Mouse (Mus musculus) CH12.LX (cell line): ENCODE data around the gene Pik3r6. TPM values are rescaled to one million over a fixed set of nuclear protein-coding genes. Genes with fewer than 3 reads are reported as not detected.
A peak's percentile ranks its signal among the peaks of the same experiment; 100 is the strongest.

Source experiments
- DNase-seq: peaks from one replicate; pipeline ENCODE4 v3.0.0-alpha.2; 2013; ENCODE audit errors: extremely low read depth
- H3K27ac ChIP-seq: 2 replicates; pipeline ENCODE4 v1.5.1; 2012; ENCODE audit warnings: low read depth, mild to moderate bottlenecking, control low read depth, moderate library complexity; ENCODE audit not compliant: insufficient read depth
- H3K27me3 ChIP-seq: replicated peaks from 2 replicates; pipeline ENCODE3; 2012; ENCODE audit warnings: inconsistent platforms
- H3K36me3 ChIP-seq, 2 experiments: replicated peaks in 1 of 2; 2 replicates each; pipeline versions ENCODE3 to v1.6.1; 2012; ENCODE audit warnings: inconsistent platforms in 1 of 2, low read length in 1 of 2, mild to moderate bottlenecking in 1 of 2, mixed read lengths in 1 of 2, moderate library complexity in 1 of 2; ENCODE audit not compliant: control insufficient read depth in 1 of 2, insufficient read depth in 1 of 2
- H3K4me1 ChIP-seq, 2 experiments: 2 replicates each; pipeline ENCODE4 v1.6.1; 2012; ENCODE audit warnings: inconsistent platforms in 1 of 2, moderate library complexity in 1 of 2; ENCODE audit not compliant: insufficient read depth in 2 of 2, control insufficient read depth in 1 of 2
- H3K4me2 ChIP-seq: 2 replicates; pipeline ENCODE4 v1.6.1; 2012; ENCODE audit warnings: low read depth, mild to moderate bottlenecking, control low read depth; ENCODE audit not compliant: poor library complexity, insufficient read depth, severe bottlenecking
- H3K4me3 ChIP-seq, 3 experiments: fragments of 150-350 bp in 1 of 3; sonication (generic) in 1 of 3; replicated peaks in 1 of 3; 2 replicates each; pipeline versions ENCODE3 to v1.5.1; 2011 to 2012; ENCODE audit warnings: low read depth in 2 of 3, low read length in 2 of 3, mild to moderate bottlenecking in 2 of 3, moderate library complexity in 2 of 3, control low read depth in 1 of 3, improper control_type of control experiment in 1 of 3, inconsistent platforms in 1 of 3, mixed read lengths in 1 of 3; ENCODE audit not compliant: poor library complexity in 1 of 3
- H3K79me2 ChIP-seq: replicated peaks from 2 replicates; pipeline ENCODE4 v1.6.1; 2012; ENCODE audit warnings: mild to moderate bottlenecking, moderate library complexity; ENCODE audit not compliant: control insufficient read depth, poor library complexity, insufficient read depth, severe bottlenecking; ENCODE audit errors: extremely low read depth
- H3K9ac ChIP-seq: 2 replicates; pipeline ENCODE4 v1.6.1; 2012; ENCODE audit warnings: low read depth, mild to moderate bottlenecking, control low read depth, moderate library complexity; ENCODE audit not compliant: insufficient read depth
- H3K9me3 ChIP-seq: replicated peaks from 2 replicates; pipeline ENCODE3; 2012; ENCODE audit warnings: low read length, inconsistent platforms, mixed read lengths
- BHLHE40 ChIP-seq: IDR thresholded peaks from 2 replicates; pipeline ENCODE4 v1.6.1; 2011; ENCODE audit warnings: mild to moderate bottlenecking, low read depth, low read length, improper control_type of control experiment
- CHD1 ChIP-seq: IDR thresholded peaks from 2 replicates; pipeline ENCODE4 v1.6.1; 2012; ENCODE audit warnings: low read depth, low read length, improper control_type of control experiment, inconsistent platforms
- CHD2 ChIP-seq: IDR thresholded peaks from 2 replicates; pipeline ENCODE4 v1.6.1; 2011; ENCODE audit warnings: low read length, improper control_type of control experiment
- CTCF ChIP-seq, 2 experiments: IDR thresholded peaks in 1 of 2; conservative IDR thresholded peaks in 1 of 2; 2 replicates each; pipeline ENCODE4 v1.5.1; 2011 to 2012; ENCODE audit warnings: low read depth in 2 of 2, low read length in 2 of 2, improper control_type of control experiment in 1 of 2, inconsistent platforms in 1 of 2, mild to moderate bottlenecking in 1 of 2, moderate library complexity in 1 of 2
- E2F4 ChIP-seq: IDR thresholded peaks from 2 replicates; pipeline ENCODE4 v1.6.1; 2011; ENCODE audit warnings: low read depth, low read length, improper control_type of control experiment; ENCODE audit not compliant: insufficient replicate concordance
- ELF1 ChIP-seq: IDR thresholded peaks from 2 replicates; pipeline ENCODE4 v1.6.1; 2014; ENCODE audit warnings: low read depth, mild to moderate bottlenecking, inconsistent platforms, low read length, improper control_type of control experiment
- EP300 ChIP-seq: IDR thresholded peaks from 2 replicates; pipeline ENCODE4 v1.6.1; 2011; ENCODE audit warnings: low read length, improper control_type of control experiment
- ETS1 ChIP-seq: conservative IDR thresholded peaks from 2 replicates; pipeline ENCODE4 v1.6.1; 2012; ENCODE audit warnings: low read depth, mild to moderate bottlenecking, inconsistent platforms, low read length, improper control_type of control experiment, moderate library complexity
- GABPA ChIP-seq: IDR thresholded peaks from 2 replicates; pipeline ENCODE4 v1.6.1; 2012; ENCODE audit warnings: low read depth, low read length, improper control_type of control experiment, inconsistent platforms; ENCODE audit not compliant: insufficient replicate concordance
- HCFC1 ChIP-seq: IDR thresholded peaks from 2 replicates; pipeline ENCODE4 v1.6.1; 2012; ENCODE audit warnings: low read depth, mild to moderate bottlenecking, inconsistent platforms, low read length, improper control_type of control experiment
- IRF4 ChIP-seq: IDR thresholded peaks from 2 replicates; pipeline ENCODE4 v1.6.1; 2014; ENCODE audit warnings: low read depth, mild to moderate bottlenecking, inconsistent platforms, low read length, improper control_type of control experiment
- JUND ChIP-seq: conservative IDR thresholded peaks from 2 replicates; pipeline ENCODE4 v1.6.1; 2011; ENCODE audit warnings: low read depth, low read length, improper control_type of control experiment
- KAT2A ChIP-seq: IDR thresholded peaks from 2 replicates; pipeline ENCODE4 v1.6.1; 2012; ENCODE audit warnings: low read length, improper control_type of control experiment, inconsistent platforms; ENCODE audit not compliant: insufficient replicate concordance
- MAX ChIP-seq: IDR thresholded peaks from 2 replicates; pipeline ENCODE4 v1.6.1; 2011; ENCODE audit warnings: low read length, improper control_type of control experiment
- MEF2A ChIP-seq: IDR thresholded peaks from 2 replicates; pipeline ENCODE4 v1.6.1; 2014; ENCODE audit warnings: low read depth, mild to moderate bottlenecking, inconsistent platforms, low read length, improper control_type of control experiment, borderline replicate concordance
- MXI1 ChIP-seq: IDR thresholded peaks from 2 replicates; pipeline ENCODE4 v1.6.1; 2011; ENCODE audit warnings: mild to moderate bottlenecking, low read depth, low read length, improper control_type of control experiment
- NELFE ChIP-seq: IDR thresholded peaks from 2 replicates; pipeline ENCODE4 v1.6.1; 2011; ENCODE audit warnings: low read depth, low read length, improper control_type of control experiment
- POLR2A ChIP-seq: IDR thresholded peaks from 2 replicates; pipeline ENCODE4 v1.6.1; 2011; ENCODE audit warnings: low read depth, mild to moderate bottlenecking, improper control_type of control experiment, low read length
- POLR2AphosphoS2 ChIP-seq: IDR thresholded peaks from 2 replicates; pipeline ENCODE4 v1.6.1; 2011; ENCODE audit warnings: low read depth, low read length, improper control_type of control experiment
- RCOR1 ChIP-seq: conservative IDR thresholded peaks from 2 replicates; pipeline ENCODE4 v1.6.1; 2012; ENCODE audit warnings: low read depth, mild to moderate bottlenecking, inconsistent platforms, low read length, improper control_type of control experiment
- SIN3A ChIP-seq: IDR thresholded peaks from 2 replicates; pipeline ENCODE4 v1.6.1; 2012; ENCODE audit warnings: low read length, improper control_type of control experiment, inconsistent platforms
- SMC3 ChIP-seq: IDR thresholded peaks from 2 replicates; pipeline ENCODE4 v1.6.1; 2011; ENCODE audit warnings: low read depth, low read length, improper control_type of control experiment
- TBP ChIP-seq: conservative IDR thresholded peaks from 2 replicates; pipeline ENCODE4 v1.6.1; 2011; ENCODE audit warnings: low read depth, low read length, improper control_type of control experiment
- TCF12 ChIP-seq: IDR thresholded peaks from 2 replicates; pipeline ENCODE4 v1.6.1; 2014; ENCODE audit warnings: low read depth, mild to moderate bottlenecking, inconsistent platforms, low read length, improper control_type of control experiment
- UBTF ChIP-seq: IDR thresholded peaks from 2 replicates; pipeline ENCODE4 v1.6.1; 2012; ENCODE audit warnings: low read depth, mild to moderate bottlenecking, inconsistent platforms, low read length, improper control_type of control experiment, moderate library complexity
- USF1 ChIP-seq: IDR thresholded peaks from 2 replicates; pipeline ENCODE4 v1.6.1; 2014; ENCODE audit warnings: low read depth, mild to moderate bottlenecking, inconsistent platforms, low read length, improper control_type of control experiment
- USF2 ChIP-seq: conservative IDR thresholded peaks from 2 replicates; pipeline ENCODE4 v1.6.1; 2011; ENCODE audit warnings: low read depth, low read length, improper control_type of control experiment
- ZC3H11A ChIP-seq: IDR thresholded peaks from 2 replicates; pipeline ENCODE4 v1.6.1; 2012; ENCODE audit warnings: low read depth, mild to moderate bottlenecking, inconsistent platforms, low read length, improper control_type of control experiment
- ZMIZ1 ChIP-seq: IDR thresholded peaks from 2 replicates; pipeline ENCODE4 v1.6.1; 2012; ENCODE audit warnings: low read depth, mild to moderate bottlenecking, inconsistent platforms, low read length, improper control_type of control experiment
- ZNF384 ChIP-seq: IDR thresholded peaks from 2 replicates; pipeline ENCODE4 v1.6.1; 2012; ENCODE audit warnings: low read depth, low read length, improper control_type of control experiment, inconsistent platforms
- dilution Hi-C: fragments of 300-500 bp; cut with MboI; formaldehyde crosslinking; loops from 2 replicates; pipeline ENCODE4 v1.14.3; 2020; ENCODE audit warnings: low sequenced_read_pairs; ENCODE audit not compliant: extremely low pct_unique_long_range_greater_than_20kb, extremely low pct_ligation_motif_present
- in situ Hi-C: fragments of 300-500 bp; cut with MboI; formaldehyde crosslinking; loops from 3 replicates; pipeline ENCODE4 v1.14.3; 2019; ENCODE audit warnings: low sequenced_read_pairs, low pct_ligation_motif_present, low pct_unique_long_range_greater_than_20kb, mixed read lengths
- polyA plus RNA-seq: library from polyadenylated mRNA; unstranded; fragments of >175 nt; gene quantifications from 2 replicates; pipeline ENCODE4 v1.2.1, GENCODE M21; 2012; ENCODE audit warnings: low read depth; ENCODE audit not compliant: insufficient read length
- total RNA-seq, 2 experiments: library from RNA; depleted of rRNA; stranded (reverse); fragments of 300-350 nt in 1 of 2; fragments of >200 nt in 1 of 2; gene quantifications; 2 replicates each; pipeline ENCODE4 v1.2.3; 2012 to 2014

The Pik3r6 gene
- 88.4 and 102 TPM in 2 replicates for total RNA-seq (2012; rRNA removed)
- total RNA-seq (2014; rRNA removed) = 80.9 and 82.9 TPM in 2 replicates
- polyA plus RNA-seq = 90.2 and 95.9 TPM in 2 replicates

DNA sequence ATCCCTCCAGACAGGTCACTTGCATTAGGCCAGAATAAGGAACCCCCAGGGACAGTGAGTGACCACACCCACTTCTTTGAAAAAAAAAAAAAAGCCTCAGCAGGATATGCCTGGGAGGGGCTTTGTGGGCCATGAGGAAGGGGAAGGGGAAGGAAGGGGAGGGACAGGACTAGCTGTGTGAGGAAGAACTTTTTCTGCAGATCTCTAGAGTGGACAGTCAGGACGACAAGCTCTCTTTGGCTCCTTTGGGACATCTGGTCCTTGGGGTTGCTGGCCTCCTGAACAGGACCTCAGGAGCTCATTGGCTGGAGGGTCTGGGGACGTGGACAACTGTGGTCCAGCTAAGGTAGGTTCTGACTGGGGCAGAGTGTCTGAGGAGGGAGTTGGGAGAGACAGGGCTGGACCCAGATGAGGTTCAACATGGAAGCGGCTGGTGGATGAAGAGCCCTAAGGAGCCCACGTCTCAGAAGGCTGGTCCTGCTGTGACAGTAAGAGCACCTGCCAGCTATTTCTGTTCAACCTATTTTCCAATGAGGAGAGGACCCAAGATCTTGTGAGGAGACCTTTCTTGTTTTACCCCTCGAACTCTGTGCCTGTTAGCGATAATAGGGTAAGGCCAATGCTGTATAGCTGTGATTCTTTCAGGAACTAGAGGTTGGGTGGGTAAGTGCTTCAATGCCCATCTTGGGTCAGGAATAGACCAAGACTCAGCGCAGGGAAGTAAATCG lies at the start of gene Pik3r6:
Pik3r6 (plus strand) TSS at position 118 of the 728 bp plus-strand sequence.
- dilution Hi-C loops = no loop called here

DNA sequence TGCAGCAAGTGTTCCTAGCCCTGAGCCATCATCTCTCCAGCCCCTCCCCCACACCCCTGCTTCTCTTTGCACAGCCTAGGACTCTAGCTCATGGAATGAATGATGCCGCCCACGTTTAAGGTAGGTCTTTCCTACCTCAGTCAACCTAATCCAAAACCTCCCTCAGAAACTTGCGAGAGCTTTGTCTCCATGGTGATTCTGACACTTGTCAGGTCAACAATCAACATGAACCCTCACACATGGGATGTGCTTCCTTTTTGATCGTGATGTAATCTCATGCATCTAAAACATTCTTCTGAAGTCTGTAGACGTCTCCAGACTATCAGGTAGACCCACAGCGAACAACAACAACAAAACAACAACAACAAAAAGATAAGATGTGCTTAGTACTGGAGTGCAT lies 49.5 kb upstream of the Pik3r6 start:
- DNase-seq = no peak
- Histone ChIP-seq H3K79me2 (no peaks in the 10 kb centered on the region), H3K27me3 (no peaks in the 10 kb centered on the region), H3K4me1 (peaks cover 32 to 63% of the 10 kb centered on the region in 2 experiments), H3K9me3 (peaks cover 22% of the 10 kb centered on the region), H3K4me3 (peak overlapping the region in 1 of 3 experiments; percentile 3), H3K27ac (no peak overlapping the region), H3K36me3 (peaks cover 0 to 32% of the 10 kb centered on the region in 2 experiments), H3K4me2 (no peak overlapping the region), H3K9ac (no peak overlapping the region)
- dilution Hi-C loops (no loop called here), in situ Hi-C loops (no loop called here)
- TF ChIP-seq TCF12 (0 out of 2 replicates have a peak, but pooled peaks have one; percentile 21), MAX (no peak)

More for the DNA sequence above, at the start of gene Pik3r6:
- H3K4me3 ChIP-seq = peak within 1 kb of the TSS; percentile 71 to 96 (median 71)
- H3K79me2 ChIP-seq = peaks cover 46% of the 10 kb centered on the region
- no peaks in the 10 kb centered on the region for H3K27me3 ChIP-seq
- peaks cover 44 to 72% of the 10 kb centered on the region in 2 experiments for H3K4me1 ChIP-seq
- H3K36me3 ChIP-seq = peaks cover 4 to 18% of the 10 kb centered on the region in 2 experiments
- in situ Hi-C loops = no loop called here
- peak within 1 kb of the TSS; percentile 94 for H3K27ac ChIP-seq
- H3K4me2 ChIP-seq = peak within 1 kb of the TSS; percentile 54
- peak within 1 kb of the TSS; percentile 90 for H3K9ac ChIP-seq
- H3K9me3 ChIP-seq = peaks cover 3% of the 10 kb centered on the region
- peak; percentile 95 for DNase-seq
- TF ChIP-seq SIN3A (peak; percentile 97), BHLHE40 (no peak), POLR2A (peak; percentile 86), TBP (peak; percentile 92; the same call in 1 of the 2 replicates), IRF4 (no peak; the same call in 1 of the 2 replicates), SMC3 (no peak; the same call in 1 of the 2 replicates), ZMIZ1 (peak; percentile 95), USF2 (no peak), RCOR1 (no peak), USF1 (no peak), CHD2 (no peak; the same call in 1 of the 2 replicates), CHD1 (peak; percentile 93), NELFE (peak; percentile 96), ELF1 (peak; percentile 73; the same call in 1 of the 2 replicates), ZNF384 (peak; percentile 99), JUND (no peak), HCFC1 (peak; percentile 55), EP300 (no peak; the same call in 1 of the 2 replicates), E2F4 (no peak), GABPA (no peak), ZC3H11A (no peak), ETS1 (no peak), UBTF (peak; percentile 42; the same call in 1 of the 2 replicates), MEF2A (peak; percentile 55; the same call in 1 of the 2 replicates), MAX (peak; percentile 8; the same call in 1 of the 2 replicates), POLR2AphosphoS2 (peak; percentile 89), TCF12 (0 out of 2 replicates have a peak, but pooled peaks have one; percentile 6), MXI1 (0 out of 2 replicates have a peak, but pooled peaks have one; percentile 42), CTCF (conservative IDR thresholded peaks at IDR 0.05 in 1 of 2, IDR thresholded peaks at IDR 0.05 in 1 of 2; ENCODE audit: low read depth in 2 of 2, low read length in 2 of 2) (no peak), KAT2A (0 out of 2 replicates have a peak, but pooled peaks have one; percentile 34)
